ENCODE assay signal across 8 mouse cellular contexts in the genomic region with DNA sequence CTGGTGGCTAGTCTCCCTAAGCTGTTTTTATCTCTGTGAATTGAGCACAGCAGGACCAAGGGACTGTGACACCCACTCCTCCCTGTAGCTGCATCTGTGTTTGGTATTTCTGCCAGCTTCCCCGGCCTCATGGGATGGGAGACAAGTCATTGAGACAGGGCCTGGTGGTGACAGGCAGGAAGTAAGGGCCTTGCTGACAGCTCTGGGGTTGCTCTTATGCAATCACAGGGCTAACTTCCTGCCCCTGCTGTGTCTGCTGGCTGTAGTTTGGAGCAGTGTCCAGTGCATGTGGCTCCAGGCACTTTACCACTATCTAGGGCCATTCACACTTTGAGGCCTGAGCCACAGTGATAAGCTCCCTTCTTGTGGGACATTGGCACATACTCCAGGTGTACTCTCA. TPM values are rescaled to one million over a fixed set of nuclear protein-coding genes. Genes with fewer than 3 reads are reported as not detected.
DNase-seq lines count a peak whose midpoint lies in the region; ATAC-seq lines count a peak whose summit lies in the region.

No protein-coding gene starts in this region.

- no peak for ATAC-seq in activated CD4-positive, CD25-positive, alpha-beta regulatory T cell, adult 4 months

- DNase-seq in left cerebral cortex, adult 18-20 months (ENCODE audit: low spot score in 2 of 2): peak; percentile 17 to 56
- no peak for DNase-seq in left cerebral cortex, adult 11 months (ENCODE audit: low spot score)
- DNase-seq in heart, adult 11 months: peak; percentile 99
- DNase-seq in kidney, postnatal 25 days: peak; percentile 44 to 73
- peak; percentile 76 for DNase-seq in lung, postnatal 36 days
- no peak for DNase-seq in retina, embryonic 14.5 days (ENCODE audit: low spot score)
- DNase-seq in embryo, embryonic 10 days (ENCODE audit: low spot score): no peak

RNA-seq across cellular contexts. Expression of gene Crispld2, which starts 48.6 kb away (rescaled TPM):
- 1 to 10 TPM; 2.1 to 2.7 TPM for total RNA-seq in left cerebral cortex, adult 18-20 months (2021)
- polyA plus RNA-seq in activated CD4-positive, CD25-positive, alpha-beta regulatory T cell, adult 4 months (2017; shearing (Covaris generic)): not detected

Comparison
In these comparisons a context has a peak if more than half of its experiments do, and no peak if none do; other contexts are left out.
1. DNase-seq: peak in left cerebral cortex, adult 18-20 months (2 of 2), heart, adult 11 months (single experiment), kidney, postnatal 25 days (2 of 2) and lung, postnatal 36 days (single experiment); none in left cerebral cortex, adult 11 months (single experiment), retina, embryonic 14.5 days (single experiment) and embryo, embryonic 10 days (single experiment).